Mouse (Mus musculus): ENCODE measurements around the gene Dleu7.

DNA sequence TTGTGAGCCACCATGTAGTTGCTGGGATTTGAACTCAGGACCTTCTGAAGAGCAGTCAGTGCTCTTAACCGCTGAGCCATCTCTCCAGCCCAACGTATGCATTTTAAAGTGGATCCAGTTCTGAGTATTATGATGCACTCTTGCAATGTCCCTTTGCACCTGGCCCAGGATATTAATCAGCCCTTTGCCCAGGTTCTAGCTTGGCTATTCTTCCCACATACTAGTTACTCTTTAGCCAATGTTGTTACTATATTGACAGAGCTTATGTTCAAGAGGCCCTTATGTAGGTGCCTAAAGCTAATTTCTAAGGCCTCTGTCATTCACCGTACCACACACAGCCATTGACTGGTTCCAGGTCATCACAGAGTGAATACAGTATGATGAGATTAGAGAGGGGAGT lies 4.1 kb downstream of the Dleu7 start:
- TF ChIP-seq EP300 (IDR thresholded peaks at IDR 0.05) (no peak), CTCF (IDR thresholded peaks at IDR 0.05) (no peak)

Data from lung, postnatal 0 days (tissue).